Mouse (Mus musculus): Measurements from ENCODE around the gene Cdk8.

DNA sequence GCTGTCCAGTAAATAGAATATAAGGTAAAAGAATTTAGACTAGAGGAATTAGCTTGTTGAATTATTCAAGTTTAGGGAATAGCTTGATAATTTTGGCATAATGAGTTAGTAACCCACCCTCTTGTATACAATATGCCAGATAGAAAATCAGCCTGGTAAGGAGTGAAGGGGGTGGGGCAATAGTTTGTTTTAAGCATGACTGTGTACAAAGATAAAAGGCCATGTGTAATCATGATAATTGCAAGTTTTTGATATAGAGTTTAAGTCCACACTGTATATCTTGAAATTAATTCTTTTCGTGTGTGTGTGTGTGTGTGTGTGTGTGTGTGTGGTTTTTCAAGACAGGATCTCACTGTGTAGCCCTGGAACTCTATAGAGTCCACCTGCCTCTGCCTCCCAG is 3.3 kb downstream of the Cdk8 start:
- TF ChIP-seq CTCF (conservative IDR thresholded peaks at IDR 0.05; ENCODE audit: low read length) (no peak), POU5F1 (IDR thresholded peaks at IDR 0.05; ENCODE audit: borderline replicate concordance, low read length) (no peak)
